Mouse (Mus musculus) liver, embryonic 14.5 days (tissue): ENCODE measurements around the gene Aph1a. TPM values are rescaled to one million over a fixed set of nuclear protein-coding genes. Genes with fewer than 3 reads are reported as not detected.

Source experiments
- ATAC-seq: fragments of 200-750 bp; cut with Nextera tagmentation; 2 replicates; pipeline ENCODE4 v1.8.0; 2017; ENCODE audit warnings: moderate number of reproducible peaks, mild to moderate bottlenecking, moderate library complexity; ENCODE audit not compliant: insufficient read depth
- DNase-seq, 3 experiments: peaks; one replicate each; pipeline ENCODE4 v3.0.0-alpha.2; 2012 to 2013; ENCODE audit warnings: low read depth in 3 of 3, low spot score in 3 of 3
- H3K27ac ChIP-seq: fragments of 300-500 bp; sonication (generic); 2 replicates; pipeline ENCODE4 v1.5.1; 2014; ENCODE audit warnings: moderate library complexity, mild to moderate bottlenecking, control low read depth, inconsistent platforms
- H3K27me3 ChIP-seq: fragments of 300-500 bp; sonication (generic); 2 replicates; pipeline ENCODE4 v1.6.1; 2014; ENCODE audit warnings: mild to moderate bottlenecking, low read length, moderate library complexity; ENCODE audit not compliant: control insufficient read depth, insufficient read depth
- H3K36me3 ChIP-seq: fragments of 300-500 bp; sonication (generic); replicated peaks from 2 replicates; pipeline ENCODE4 v1.6.1; 2014; ENCODE audit warnings: low read depth; ENCODE audit not compliant: control insufficient read depth, insufficient read depth
- H3K4me1 ChIP-seq, 2 experiments: fragments of 200-500 bp in 1 of 2; fragments of 300-500 bp in 1 of 2; sonication (generic) in 1 of 2; replicated peaks; 2 replicates each; pipeline ENCODE4 v1.6.1; 2012 to 2014; ENCODE audit warnings: antibody characterized with exemption in 1 of 2, inconsistent platforms in 1 of 2, low read length in 1 of 2; ENCODE audit not compliant: control insufficient read depth in 2 of 2, insufficient read depth in 2 of 2
- H3K4me2 ChIP-seq: fragments of 300-500 bp; sonication (generic); 2 replicates; pipeline ENCODE4 v1.6.1; 2014; ENCODE audit warnings: low read depth, mild to moderate bottlenecking, control low read depth, moderate library complexity
- H3K4me3 ChIP-seq, 2 experiments: fragments of 200-500 bp in 1 of 2; fragments of 300-500 bp in 1 of 2; sonication (generic) in 1 of 2; 2 replicates each; pipeline ENCODE4 v1.5.1; 2012 to 2014; ENCODE audit warnings: low read depth in 2 of 2, low read length in 2 of 2, mild to moderate bottlenecking in 2 of 2, control low read depth in 1 of 2, inconsistent platforms in 1 of 2, moderate library complexity in 1 of 2; ENCODE audit not compliant: insufficient read depth in 1 of 2
- H3K9ac ChIP-seq: fragments of 300-500 bp; sonication (generic); replicated peaks from 2 replicates; pipeline ENCODE4 v1.6.1; 2014; ENCODE audit warnings: mild to moderate bottlenecking, control low read depth, moderate library complexity
- H3K9me3 ChIP-seq: fragments of 300-500 bp; sonication (generic); 2 replicates; pipeline ENCODE4 v1.6.1; 2016; ENCODE audit warnings: low read length, mixed read lengths; ENCODE audit not compliant: control insufficient read depth
- CTCF ChIP-seq: IDR thresholded peaks from 2 replicates; pipeline ENCODE4 v1.5.1; 2016; ENCODE audit warnings: antibody characterized with exemption, low read depth, control low read depth
- EP300 ChIP-seq: IDR thresholded peaks from 2 replicates; pipeline ENCODE4 v1.6.1; 2016; ENCODE audit warnings: antibody characterized with exemption, low read depth
- WGBS: fragments of 180-500 bp; shearing (Covaris S2); extraction: QIAGEN DNeasy Blood & Tissue Kit; methylation state at CpG from one replicate; pipeline ENCODE4 v1.1.7; 2014; ENCODE audit not compliant: insufficient replicate concordance; 5-methylcytosine and 5-hydroxymethylcytosine counted together
- polyA plus RNA-seq, 2 experiments: library from polyadenylated mRNA; depleted of rRNA in 1 of 2; stranded (reverse) in 1 of 2; unstranded in 1 of 2; fragments of >200 nt; fragmentation: Nextera tagmentation in 1 of 2; extraction: Ambion mirVana in 1 of 2; gene quantifications; 2 replicates each; pipeline versions ENCODE4 v1.2.1 to v1.2.3; 2012 to 2014

Aph1a gene
- polyA plus RNA-seq, 2 experiments, result 14.0 to 26.2 TPM

GRCm38 (mm10) chr3:95860323-95860722 is 33.4 kb upstream of the Aph1a start:
- Histone ChIP-seq H3K27ac (no peak overlapping the region), H3K36me3 (no peaks in the 10 kb centered on the region; the same call in none of the 2 replicates), H3K4me2 (no peak overlapping the region), H3K27me3 (no peaks in the 10 kb centered on the region), H3K4me1 (peaks cover 0 to 3% of the 10 kb centered on the region in 2 experiments; a peak in 3 of 4 replicates), H3K9me3 (no peaks in the 10 kb centered on the region), H3K4me3 (no peak overlapping the region), H3K9ac (no peak overlapping the region)
- peak; percentile 46 for TF ChIP-seq CTCF
- TF ChIP-seq EP300, result no peak
- WGBS, result 67% methylated on average over 3 of the region's 3 CpGs
- ATAC-seq, result no peak
- DNase-seq, result no peak

- TF ChIP-seq EP300 (no peak), CTCF (peak; percentile 77)
- H3K4me3 ChIP-seq, result no peak overlapping the region
- no peaks in the 10 kb centered on the region for H3K27me3 ChIP-seq
- ATAC-seq, result no peak
- H3K27ac ChIP-seq, result no peak overlapping the region
- no peaks in the 10 kb centered on the region; the same call in none of the 2 replicates for H3K36me3 ChIP-seq
- no peaks in the 10 kb centered on the region for H3K9me3 ChIP-seq
- 54% methylated on average over 10 of the region's 10 CpGs for WGBS
- no peak overlapping the region for H3K4me2 ChIP-seq
- peaks cover 0 to under 1% of the 10 kb centered on the region in 2 experiments; a peak in 3 of 4 replicates for H3K4me1 ChIP-seq
- DNase-seq, result no peak
- H3K9ac ChIP-seq, result no peak overlapping the region
These were observed 32.6 kb upstream of the Aph1a start for GRCm38 (mm10) chr3:95861216-95861615.

GRCm38 (mm10) chr3:95861796-95862195 is 32.0 kb upstream of the Aph1a start:
- Histone ChIP-seq H3K36me3 (no peaks in the 10 kb centered on the region; the same call in none of the 2 replicates), H3K4me1 (no peaks in the 10 kb centered on the region), H3K27me3 (no peaks in the 10 kb centered on the region), H3K9me3 (no peaks in the 10 kb centered on the region), H3K4me3 (no peak overlapping the region), H3K9ac (no peak overlapping the region), H3K27ac (no peak overlapping the region), H3K4me2 (no peak overlapping the region)
- peak; percentile 68 to 79 (median 78) for DNase-seq
- WGBS, result 33% methylated on average over 2 of the region's 2 CpGs
- ATAC-seq, result peak; percentile 79
- TF ChIP-seq CTCF (peak; percentile 83), EP300 (no peak)

GRCm38 (mm10) chr3:95863578-95863977 is 30.2 kb upstream of the Aph1a start:
- Histone ChIP-seq H3K27ac (no peak overlapping the region), H3K4me2 (no peak overlapping the region), H3K9me3 (no peaks in the 10 kb centered on the region), H3K27me3 (no peaks in the 10 kb centered on the region), H3K9ac (no peak overlapping the region), H3K4me1 (no peaks in the 10 kb centered on the region), H3K36me3 (peaks cover 4% of the 10 kb centered on the region), H3K4me3 (no peak overlapping the region)
- DNase-seq (no peak), ATAC-seq (no peak)
- TF ChIP-seq EP300 (no peak), CTCF (no peak)
- 62% methylated on average over 7 of the region's 7 CpGs for WGBS

GRCm38 (mm10) chr3:95865050-95865449 is 28.7 kb upstream of the Aph1a start:
- no peak for ATAC-seq
- Histone ChIP-seq H3K27ac (no peak overlapping the region), H3K36me3 (peaks cover 6% of the 10 kb centered on the region), H3K27me3 (no peaks in the 10 kb centered on the region), H3K4me2 (no peak overlapping the region), H3K4me3 (no peak overlapping the region), H3K4me1 (no peaks in the 10 kb centered on the region), H3K9me3 (no peaks in the 10 kb centered on the region), H3K9ac (no peak overlapping the region)
- WGBS, result 84% methylated on average over 5 of the region's 5 CpGs
- DNase-seq, result no peak
- TF ChIP-seq EP300, result no peak
- no peak for TF ChIP-seq CTCF
